22 mouse cellular contexts compared by ENCODE assay signal in genomic region chr9:102647010-102647409, GRCm38 (mm10).
"Had no signal": no experiment of that assay in that cellular context is flagged by ENCODE, and none has a peak within 500 bp of the region (broad histone marks: within the 10 kb centered on the region; RNA-seq: fewer than 3 reads in every experiment).

No protein-coding gene starts in this region.

- H3K4me1 ChIP-seq: liver, embryonic 12.5 days; liver, embryonic 15.5 days had no signal

- H3K27ac ChIP-seq: kidney, embryonic 15.5 days; left cerebral cortex, adult 2 months; liver, embryonic 12.5 days; liver, embryonic 15.5 days; lung, embryonic 15.5 days; macrophage; midbrain, embryonic 12.5 days; midbrain, embryonic 15.5 days; neural tube, embryonic 12.5 days; neural tube, embryonic 15.5 days had no signal

- H3K4me2 ChIP-seq: kidney, embryonic 15.5 days; limb, embryonic 12.5 days; liver, embryonic 12.5 days; liver, embryonic 15.5 days; lung, embryonic 15.5 days; midbrain, embryonic 12.5 days; midbrain, embryonic 15.5 days; neural tube, embryonic 12.5 days; neural tube, embryonic 15.5 days had no signal

- H3K9ac ChIP-seq: kidney, embryonic 15.5 days; limb, embryonic 12.5 days; liver, embryonic 12.5 days; liver, embryonic 15.5 days; lung, embryonic 15.5 days; midbrain, embryonic 12.5 days; midbrain, embryonic 15.5 days; neural tube, embryonic 12.5 days; neural tube, embryonic 15.5 days had no signal

- H3K4me3 ChIP-seq: kidney, embryonic 15.5 days; left cerebral cortex, adult 2 months; limb, embryonic 12.5 days; liver, embryonic 12.5 days; liver, embryonic 15.5 days; lung, embryonic 15.5 days; midbrain, embryonic 12.5 days; midbrain, embryonic 15.5 days; neural tube, embryonic 12.5 days; neural tube, embryonic 15.5 days had no signal

- H3K27me3 ChIP-seq: kidney, embryonic 15.5 days; limb, embryonic 12.5 days; lung, embryonic 15.5 days; midbrain, embryonic 12.5 days; midbrain, embryonic 15.5 days; neural tube, embryonic 12.5 days; neural tube, embryonic 15.5 days had no signal

- H3K9me3 ChIP-seq: kidney, embryonic 15.5 days; limb, embryonic 12.5 days; liver, embryonic 12.5 days; liver, embryonic 15.5 days; lung, embryonic 15.5 days; midbrain, embryonic 12.5 days; midbrain, embryonic 15.5 days; neural tube, embryonic 12.5 days; neural tube, embryonic 15.5 days had no signal

- H3K36me3 ChIP-seq: kidney, embryonic 15.5 days; limb, embryonic 12.5 days; liver, embryonic 12.5 days; liver, embryonic 15.5 days; lung, embryonic 15.5 days; midbrain, embryonic 12.5 days; midbrain, embryonic 15.5 days; neural tube, embryonic 12.5 days; neural tube, embryonic 15.5 days had no signal

- ATAC-seq: liver, embryonic 12.5 days; midbrain, embryonic 15.5 days had no signal

- DNase-seq: kidney, adult 11 months; kidney, adult 8-10 months; kidney, postnatal 10 days; kidney, postnatal 36 days; layer of hippocampus, postnatal 36 days; liver; lung, adult 18-20 months; lung, postnatal 14 days; right cerebral cortex, postnatal 25 days; thymus, adult 18-20 months; thymus, postnatal 4 days had no signal
